Mouse (Mus musculus): ENCODE measurements around the gene Cd200r3. TPM values are rescaled to one million over a fixed set of nuclear protein-coding genes. Genes with fewer than 3 reads are reported as not detected.

Gene Cd200r3
- polyA plus RNA-seq, 1 experiment from 2014 or later = 0.36 TPM

GRCm38 (mm10) chr16:44976081-44976480 is 32.6 kb downstream of the Cd200r3 start:
- no peak for ATAC-seq
- H3K9ac ChIP-seq = no peak overlapping the region
- H3K27ac ChIP-seq = no peak overlapping the region

GRCm38 (mm10) chr16:44976892-44977633 is 33.6 kb downstream of the Cd200r3 start:
- no peaks in the 10 kb centered on the region for H3K4me1 ChIP-seq
- no peak overlapping the region for H3K27ac ChIP-seq
- 65% methylated on average over 6 of the region's 6 CpGs for WGBS (ENCODE audit: insufficient replicate concordance)
- H3K36me3 ChIP-seq = no peaks in the 10 kb centered on the region
- no peak overlapping the region for H3K9ac ChIP-seq
- no peak for ATAC-seq
- no peak overlapping the region for H3K4me2 ChIP-seq
- no peak overlapping the region for H3K4me3 ChIP-seq
- H3K27me3 ChIP-seq (replicated peaks) = no peaks in the 10 kb centered on the region
- no peaks in the 10 kb centered on the region for H3K9me3 ChIP-seq (replicated peaks)

More at GRCm38 (mm10) chr16:44976081-44976480, 32.6 kb downstream of the Cd200r3 start:
- Histone ChIP-seq H3K9me3 (replicated peaks) (no peaks in the 10 kb centered on the region), H3K4me2 (no peak overlapping the region), H3K4me3 (no peak overlapping the region), H3K27me3 (replicated peaks) (no peaks in the 10 kb centered on the region), H3K36me3 (no peaks in the 10 kb centered on the region), H3K4me1 (no peaks in the 10 kb centered on the region)

- WGBS (ENCODE audit: insufficient replicate concordance) = 54% methylated on average over 2 of the region's 2 CpGs
- Histone ChIP-seq H3K4me2 (no peak overlapping the region), H3K9ac (no peak overlapping the region), H3K27ac (no peak overlapping the region), H3K36me3 (no peaks in the 10 kb centered on the region), H3K27me3 (replicated peaks) (no peaks in the 10 kb centered on the region), H3K4me1 (no peaks in the 10 kb centered on the region), H3K4me3 (no peak overlapping the region), H3K9me3 (replicated peaks) (no peaks in the 10 kb centered on the region)
- ATAC-seq = no peak
Observed at GRCm38 (mm10) chr16:44978193-44978592, 34.7 kb downstream of the Cd200r3 start.

- H3K4me1 ChIP-seq = no peaks in the 10 kb centered on the region
- 51% methylated on average over 3 of the region's 3 CpGs for WGBS (ENCODE audit: insufficient replicate concordance)
- H3K4me2 ChIP-seq = no peak overlapping the region
- H3K4me3 ChIP-seq = no peak overlapping the region
- H3K9ac ChIP-seq = no peak overlapping the region
- no peaks in the 10 kb centered on the region for H3K27me3 ChIP-seq (replicated peaks)
- H3K9me3 ChIP-seq (replicated peaks) = no peaks in the 10 kb centered on the region
- H3K36me3 ChIP-seq = no peaks in the 10 kb centered on the region
- no peak overlapping the region for H3K27ac ChIP-seq
- ATAC-seq = no peak
Observed at GRCm38 (mm10) chr16:44979355-44979896, 35.9 kb downstream of the Cd200r3 start.

GRCm38 (mm10) chr16:44982972-44983371 is 39.5 kb downstream of the Cd200r3 start:
- no peak overlapping the region for H3K9ac ChIP-seq
- no peak overlapping the region for H3K4me2 ChIP-seq
- H3K27me3 ChIP-seq (replicated peaks) = no peaks in the 10 kb centered on the region
- ATAC-seq = no peak
- WGBS (ENCODE audit: insufficient replicate concordance) = 66% methylated on average over 2 of the region's 2 CpGs
- H3K27ac ChIP-seq = no peak overlapping the region
- no peaks in the 10 kb centered on the region for H3K9me3 ChIP-seq (replicated peaks)
- H3K4me1 ChIP-seq = no peaks in the 10 kb centered on the region
- H3K4me3 ChIP-seq = no peak overlapping the region
- no peaks in the 10 kb centered on the region for H3K36me3 ChIP-seq

GRCm38 (mm10) chr16:44983379-44984060 is 40.0 kb downstream of the Cd200r3 start:
- Histone ChIP-seq H3K9me3 (replicated peaks) (no peaks in the 10 kb centered on the region), H3K9ac (no peak overlapping the region), H3K4me3 (no peak overlapping the region), H3K36me3 (no peaks in the 10 kb centered on the region), H3K27ac (no peak overlapping the region), H3K4me2 (no peak overlapping the region), H3K4me1 (no peaks in the 10 kb centered on the region), H3K27me3 (replicated peaks) (no peaks in the 10 kb centered on the region)
- WGBS (ENCODE audit: insufficient replicate concordance) = 52% methylated on average over 3 of the region's 3 CpGs
- no peak for ATAC-seq

- no peak for ATAC-seq
Observed at GRCm38 (mm10) chr16:44984111-44984510, 40.6 kb downstream of the Cd200r3 start.

GRCm38 (mm10) chr16:44984925-44985324 is 41.4 kb downstream of the Cd200r3 start:
- Histone ChIP-seq H3K27me3 (replicated peaks) (no peaks in the 10 kb centered on the region), H3K27ac (no peak overlapping the region), H3K9ac (no peak overlapping the region), H3K4me3 (no peak overlapping the region), H3K4me2 (no peak overlapping the region), H3K4me1 (no peaks in the 10 kb centered on the region), H3K9me3 (replicated peaks) (no peaks in the 10 kb centered on the region), H3K36me3 (no peaks in the 10 kb centered on the region)
- 62% methylated on average over 3 of the region's 3 CpGs for WGBS (ENCODE audit: insufficient replicate concordance)
- no peak for ATAC-seq

More at GRCm38 (mm10) chr16:44984111-44984510, 40.6 kb downstream of the Cd200r3 start:
- Histone ChIP-seq H3K27ac (no peak overlapping the region), H3K4me1 (no peaks in the 10 kb centered on the region), H3K4me3 (no peak overlapping the region), H3K27me3 (replicated peaks) (no peaks in the 10 kb centered on the region), H3K9ac (no peak overlapping the region), H3K4me2 (no peak overlapping the region), H3K36me3 (no peaks in the 10 kb centered on the region), H3K9me3 (replicated peaks) (no peaks in the 10 kb centered on the region)

GRCm38 (mm10) chr16:44986029-44986428 is 42.6 kb downstream of the Cd200r3 start:
- H3K4me1 ChIP-seq = no peaks in the 10 kb centered on the region
- H3K36me3 ChIP-seq = no peaks in the 10 kb centered on the region
- no peaks in the 10 kb centered on the region for H3K9me3 ChIP-seq (replicated peaks)
- no peak overlapping the region for H3K4me3 ChIP-seq
- H3K9ac ChIP-seq = no peak overlapping the region
- H3K27ac ChIP-seq = no peak overlapping the region
- H3K27me3 ChIP-seq (replicated peaks) = no peaks in the 10 kb centered on the region
- WGBS (ENCODE audit: insufficient replicate concordance) = 28% methylated on average over 2 of the region's 2 CpGs
- H3K4me2 ChIP-seq = no peak overlapping the region
- no peak for ATAC-seq

- H3K36me3 ChIP-seq = no peaks in the 10 kb centered on the region
- ATAC-seq = no peak
- no peaks in the 10 kb centered on the region for H3K27me3 ChIP-seq (replicated peaks)
- no peak overlapping the region for H3K4me2 ChIP-seq
- no peak overlapping the region for H3K27ac ChIP-seq
- 61% methylated on average over 4 of the region's 4 CpGs for WGBS (ENCODE audit: insufficient replicate concordance)
- H3K9ac ChIP-seq = no peak overlapping the region
- no peaks in the 10 kb centered on the region for H3K4me1 ChIP-seq
- H3K9me3 ChIP-seq (replicated peaks) = no peaks in the 10 kb centered on the region
- no peak overlapping the region for H3K4me3 ChIP-seq
Observed at GRCm38 (mm10) chr16:44988667-44989357, 45.3 kb downstream of the Cd200r3 start.

GRCm38 (mm10) chr16:44993319-44994019 is 50.0 kb downstream of the Cd200r3 start:
- 50% methylated on average over 4 of the region's 4 CpGs for WGBS (ENCODE audit: insufficient replicate concordance)
- Histone ChIP-seq H3K36me3 (no peaks in the 10 kb centered on the region), H3K27ac (no peak overlapping the region), H3K9ac (no peak overlapping the region), H3K9me3 (replicated peaks) (no peaks in the 10 kb centered on the region), H3K4me1 (no peaks in the 10 kb centered on the region), H3K27me3 (replicated peaks) (no peaks in the 10 kb centered on the region), H3K4me2 (no peak overlapping the region), H3K4me3 (no peak overlapping the region)
- ATAC-seq = no peak
